In the genomic region with DNA sequence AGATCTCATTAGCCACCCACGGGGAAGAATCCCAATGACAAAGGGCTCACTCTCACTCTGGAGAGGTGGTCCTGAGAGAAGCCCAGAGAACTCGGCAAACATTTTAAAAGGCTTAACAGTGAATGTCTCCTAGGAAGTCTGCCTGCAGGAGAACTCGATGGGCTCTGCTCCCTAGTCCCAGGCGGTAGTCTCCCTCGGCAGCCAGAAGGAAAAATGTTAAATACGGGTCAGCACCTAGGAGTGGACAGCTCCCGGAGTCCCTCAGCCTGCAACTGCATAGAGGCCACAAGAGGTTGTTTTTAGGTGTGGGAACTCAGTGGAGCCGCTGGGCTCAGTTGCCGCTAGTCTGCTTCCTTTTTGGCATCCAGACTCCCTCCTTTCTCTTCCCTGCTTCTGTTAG, we compare ENCODE assay signal across 9 mouse cellular contexts. TPM values are rescaled to one million over a fixed set of nuclear protein-coding genes. Genes with fewer than 3 reads are reported as not detected.
DNase-seq lines count a peak whose midpoint lies in the region; ATAC-seq and TF ChIP-seq lines count a peak whose summit lies in the region.
"Had no signal": no experiment of that assay in that cellular context is flagged by ENCODE, and none has a peak within 500 bp of the region (broad histone marks: within the 10 kb centered on the region; RNA-seq: fewer than 3 reads in every experiment).

No protein-coding gene starts in this region.

- H3K4me1 ChIP-seq in hindbrain, embryonic 16.5 days (ENCODE audit: control insufficient read depth, insufficient read depth, low read depth, low read length): peaks cover 17% of the 10 kb centered on the region
- no peaks in the 10 kb centered on the region; the same call in 1 of the 2 replicates for H3K4me1 ChIP-seq in stomach, postnatal 0 days (replicated peaks; ENCODE audit: control insufficient read depth, insufficient read depth)

- no peak overlapping the region for H3K4me3 ChIP-seq in hindbrain, embryonic 16.5 days (ENCODE audit: low read length)
- H3K4me3 ChIP-seq in stomach, postnatal 0 days (ENCODE audit: low read depth, low read length): no peak overlapping the region
- H3K4me3 ChIP-seq: embryonic facial prominence, embryonic 13.5 days had no signal

- H3K4me2 ChIP-seq in hindbrain, embryonic 16.5 days (ENCODE audit: low read length): peak overlapping the region; percentile 13
- H3K4me2 ChIP-seq in stomach, postnatal 0 days (replicated peaks; ENCODE audit: low read depth): no peak overlapping the region
- H3K4me2 ChIP-seq: embryonic facial prominence, embryonic 13.5 days had no signal

- WGBS in hindbrain, embryonic 16.5 days: 5% methylated on average over 9 of the region's 9 CpGs
- WGBS in stomach, postnatal 0 days: 4% methylated on average over 9 of the region's 9 CpGs

- H3K9ac ChIP-seq in hindbrain, embryonic 16.5 days (ENCODE audit: low read depth, low read length): no peak overlapping the region; the same call in 1 of the 2 replicates
- H3K9ac ChIP-seq in stomach, postnatal 0 days (ENCODE audit: low read length): no peak overlapping the region
- H3K9ac ChIP-seq: embryonic facial prominence, embryonic 13.5 days had no signal

- peak; percentile 22 to 49 for DNase-seq in cerebellum, adult 18-20 months
- no peak for DNase-seq in cerebellum, postnatal 4 days (ENCODE audit: low spot score in 2 of 2)
- DNase-seq in thymus, postnatal 4 days: peak; percentile 44
- no peak for DNase-seq in thymus, postnatal 36 days
- peak; percentile 62 for DNase-seq in stomach, postnatal 0 days (ENCODE audit: low spot score)
- DNase-seq in ovary, postnatal 36 days (ENCODE audit: low spot score): no peak
- DNase-seq in left cerebral cortex, adult 9 months (ENCODE audit: low spot score in 2 of 2): no peak

- peak; percentile 17; the same call in 1 of the 2 replicates for TF ChIP-seq CTCF in stomach, postnatal 0 days (IDR thresholded peaks at IDR 0.05; ENCODE audit: low read depth)

- peaks cover 30% of the 10 kb centered on the region for H3K27me3 ChIP-seq in hindbrain, embryonic 16.5 days (replicated peaks; ENCODE audit: control insufficient read depth, insufficient read depth, low read length)
- peaks cover 56% of the 10 kb centered on the region for H3K27me3 ChIP-seq in stomach, postnatal 0 days (ENCODE audit: control insufficient read depth, insufficient read depth, low read length)

- TF ChIP-seq EP300 in stomach, postnatal 0 days (optimal IDR thresholded peaks at IDR 0.05): no peak

- ATAC-seq in hindbrain, embryonic 16.5 days: no peak
- ATAC-seq in stomach, postnatal 0 days (ENCODE audit: low FRiP score, low TSS enrichment): no peak

- H3K27ac ChIP-seq in hindbrain, embryonic 16.5 days (ENCODE audit: low read depth, low read length): 0 out of 2 replicates have a peak overlapping the region, but pooled peaks have one; percentile 32
- no peak overlapping the region for H3K27ac ChIP-seq in stomach, postnatal 0 days (replicated peaks)
- H3K27ac ChIP-seq: embryonic facial prominence, embryonic 13.5 days had no signal

- no peaks in the 10 kb centered on the region for H3K36me3 ChIP-seq in hindbrain, embryonic 16.5 days (ENCODE audit: control insufficient read depth, insufficient read depth, low read length)
- H3K36me3 ChIP-seq in stomach, postnatal 0 days (ENCODE audit: control insufficient read depth, insufficient read depth, low read length): no peaks in the 10 kb centered on the region
- H3K36me3 ChIP-seq: embryonic facial prominence, embryonic 13.5 days had no signal

- no peaks in the 10 kb centered on the region for H3K9me3 ChIP-seq in hindbrain, embryonic 16.5 days (ENCODE audit: control insufficient read depth, low read length)
- H3K9me3 ChIP-seq in stomach, postnatal 0 days (ENCODE audit: control insufficient read depth, low read length): no peaks in the 10 kb centered on the region
- H3K9me3 ChIP-seq: embryonic facial prominence, embryonic 13.5 days had no signal

RNA-seq across cellular contexts. Expression of a gene that starts 5.5 kb away (rescaled TPM):
- polyA plus RNA-seq in hindbrain, embryonic 16.5 days (2015; fragmentation: Nextera tagmentation; extraction: Ambion mirVana): 22.9 and 23.4 TPM in 2 replicates
- polyA plus RNA-seq in stomach, postnatal 0 days (2015; fragmentation: Nextera tagmentation; extraction: Ambion mirVana): 0.02 and 0.08 TPM in 2 replicates

RNA-seq across cellular contexts. Expression of a gene that starts 24.3 kb away (rescaled TPM):
- polyA plus RNA-seq in hindbrain, embryonic 16.5 days (2015; fragmentation: Nextera tagmentation; extraction: Ambion mirVana): 7.7 and 9.3 TPM in 2 replicates
- polyA plus RNA-seq in stomach, postnatal 0 days (2015; fragmentation: Nextera tagmentation; extraction: Ambion mirVana): 6.9 and 7.0 TPM in 2 replicates

RNA-seq across cellular contexts. Expression of a gene that starts 34.2 kb away (rescaled TPM):
- 39.0 and 39.9 TPM in 2 replicates for polyA plus RNA-seq in hindbrain, embryonic 16.5 days (2015; fragmentation: Nextera tagmentation; extraction: Ambion mirVana)
- 24.9 TPM in 2 replicates for polyA plus RNA-seq in stomach, postnatal 0 days (2015; fragmentation: Nextera tagmentation; extraction: Ambion mirVana)

RNA-seq across cellular contexts. Expression of a gene that starts 59.7 kb away (rescaled TPM):
- polyA plus RNA-seq in hindbrain, embryonic 16.5 days (2015; fragmentation: Nextera tagmentation; extraction: Ambion mirVana): 0.16 and 1.7 TPM in 2 replicates
- 0.13 and 0.38 TPM in 2 replicates for polyA plus RNA-seq in stomach, postnatal 0 days (2015; fragmentation: Nextera tagmentation; extraction: Ambion mirVana)

Comparison
In these comparisons a context has a peak if more than half of its experiments do, and no peak if none do; other contexts are left out.
1. DNase-seq: peak in cerebellum, adult 18-20 months (2 of 2), thymus, postnatal 4 days (single experiment) and stomach, postnatal 0 days (single experiment); none in cerebellum, postnatal 4 days (0 of 2), thymus, postnatal 36 days (0 of 2), ovary, postnatal 36 days (single experiment) and left cerebral cortex, adult 9 months (0 of 2).
2. RNA of a gene that starts 5.5 kb away (polyA plus RNA-seq): 22.9 to 23.4 TPM in hindbrain, embryonic 16.5 days; 0.02 to 0.08 TPM in stomach, postnatal 0 days; every median in the first group is over 10 times any median in the second.